Mouse (Mus musculus): Measurements from ENCODE around the gene Suox. TPM values are rescaled to one million over a fixed set of nuclear protein-coding genes. Genes with fewer than 3 reads are reported as not detected.

The Suox gene
- polyA plus RNA-seq, 1 experiment from 2014 or later, result 18.9 TPM

GRCm38 (mm10) chr10:128697072-128697725 is 23.3 kb upstream of the Suox start:
- no peak for ATAC-seq (ENCODE audit: insufficient number of reproducible peaks, insufficient read depth, low FRiP score, low TSS enrichment, low read depth)
- peak overlapping the region; percentile 88; the same call in 1 of the 2 replicates for H3K27ac ChIP-seq
- peak overlapping the region; percentile 97; the same call in 1 of the 2 replicates for H3K4me3 ChIP-seq
- no peaks in the 10 kb centered on the region for H3K27me3 ChIP-seq
- H3K4me2 ChIP-seq, result peak overlapping the region; percentile 62
- H3K9me3 ChIP-seq, result no peaks in the 10 kb centered on the region
- 74% methylated on average over 6 of the region's 6 CpGs for WGBS
- peaks cover 15% of the 10 kb centered on the region for H3K4me1 ChIP-seq
- no peak overlapping the region for H3K9ac ChIP-seq
- H3K36me3 ChIP-seq, result peaks cover 40% of the 10 kb centered on the region

DNA sequence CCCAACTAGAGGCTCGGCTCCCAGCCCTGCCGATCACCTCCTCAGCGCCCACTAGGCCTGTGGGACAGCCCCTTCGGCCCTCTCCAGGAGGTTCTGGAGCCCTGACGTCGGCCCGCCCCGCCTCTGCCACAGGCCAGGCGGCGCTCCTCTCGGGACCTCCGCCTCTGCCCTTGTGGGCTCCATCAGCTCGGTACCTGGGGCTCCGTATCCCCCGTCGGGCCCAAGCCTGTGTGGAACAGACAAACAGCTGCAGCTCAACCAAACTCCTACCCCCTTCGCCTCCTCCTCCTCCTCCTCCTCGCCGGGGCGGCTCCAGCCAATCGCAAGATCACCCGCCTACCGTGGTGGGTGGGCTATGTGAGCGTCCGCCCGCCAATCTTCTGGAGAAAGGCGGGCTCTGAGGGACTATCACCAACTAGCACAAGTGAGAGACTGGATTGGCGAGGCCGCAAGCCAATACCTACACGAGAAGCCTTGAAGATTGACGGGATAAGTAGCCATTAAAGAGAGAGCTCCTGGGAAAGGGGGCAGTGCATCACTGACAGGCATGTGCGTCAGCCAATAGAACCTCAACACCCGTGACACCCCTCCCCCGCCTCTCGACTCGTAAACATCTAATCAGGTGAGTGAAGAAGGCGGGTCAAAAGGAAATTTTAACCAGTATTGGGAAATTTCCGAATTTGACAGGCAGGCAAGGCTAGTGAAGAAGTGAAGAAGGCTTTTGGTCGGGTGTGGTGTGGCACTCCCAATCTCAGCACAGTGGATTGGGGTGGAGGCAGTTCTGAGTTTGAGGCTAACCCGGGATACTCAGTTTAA is 22.3 kb upstream of the Suox start, which contains the start of gene Rab5b:
Gene Rab5b, minus strand, starts transcription at position 273 of the 816 bp plus-strand sequence.
- under 1% methylated on average over 40 of the region's 40 CpGs for WGBS
- ATAC-seq (ENCODE audit: insufficient number of reproducible peaks, insufficient read depth, low FRiP score, low TSS enrichment, low read depth), result peak; percentile 99
- H3K27ac ChIP-seq, result peak within 1 kb of the TSS; percentile 99
- no peaks in the 10 kb centered on the region for H3K9me3 ChIP-seq
- H3K4me3 ChIP-seq, result peak within 1 kb of the TSS; percentile 97
- H3K4me1 ChIP-seq, result peaks cover 12% of the 10 kb centered on the region
- peak within 1 kb of the TSS; percentile 96 for H3K9ac ChIP-seq
- peaks cover 30% of the 10 kb centered on the region for H3K36me3 ChIP-seq
- H3K27me3 ChIP-seq, result no peaks in the 10 kb centered on the region
- H3K4me2 ChIP-seq, result peak within 1 kb of the TSS; percentile 70

- Histone ChIP-seq H3K4me1 (peaks cover 12% of the 10 kb centered on the region), H3K36me3 (peaks cover 24% of the 10 kb centered on the region), H3K27ac (peak overlapping the region; percentile 99), H3K4me3 (peak overlapping the region; percentile 97), H3K27me3 (no peaks in the 10 kb centered on the region), H3K9ac (peak overlapping the region; percentile 96), H3K4me2 (peak overlapping the region; percentile 70), H3K9me3 (no peaks in the 10 kb centered on the region)
- no peak for ATAC-seq (ENCODE audit: insufficient number of reproducible peaks, insufficient read depth, low FRiP score, low TSS enrichment, low read depth)
- WGBS, result 2% methylated on average over 22 of the region's 22 CpGs
These were observed 21.6 kb upstream of the Suox start for GRCm38 (mm10) chr10:128695411-128695991.

GRCm38 (mm10) chr10:128674469-128675008 is 666 bp upstream of the Suox start:
- 4% methylated on average over 9 of the region's 9 CpGs for WGBS
- no peaks in the 10 kb centered on the region for H3K27me3 ChIP-seq
- peak overlapping the region; percentile 65 for H3K4me3 ChIP-seq
- peaks cover 22% of the 10 kb centered on the region for H3K36me3 ChIP-seq
- peak overlapping the region; percentile 77 for H3K9ac ChIP-seq
- H3K9me3 ChIP-seq, result no peaks in the 10 kb centered on the region
- H3K27ac ChIP-seq, result peak overlapping the region; percentile 34; the same call in 1 of the 2 replicates
- peak overlapping the region; percentile 92 for H3K4me2 ChIP-seq
- no peak for ATAC-seq (ENCODE audit: insufficient number of reproducible peaks, insufficient read depth, low FRiP score, low TSS enrichment, low read depth)
- H3K4me1 ChIP-seq, result peaks cover 13% of the 10 kb centered on the region

DNA sequence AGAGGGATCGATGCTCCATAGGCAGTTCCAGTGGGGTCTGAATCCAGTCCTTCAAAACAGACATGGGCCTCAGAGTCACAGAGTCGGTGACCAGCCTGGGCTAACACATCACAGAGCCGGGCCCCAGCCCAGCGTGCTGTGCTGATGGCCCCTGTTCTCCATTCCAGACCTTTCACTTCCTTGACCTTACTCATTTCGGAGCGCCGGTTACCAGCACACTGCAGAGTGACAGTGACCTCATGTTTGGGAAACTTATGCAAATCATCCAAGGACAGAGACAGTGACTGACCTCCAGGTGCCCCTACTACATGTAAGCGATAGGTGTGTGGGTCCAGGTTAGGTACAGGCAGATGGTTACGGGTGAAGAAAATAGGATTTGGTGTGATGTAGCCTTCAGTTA is 2.7 kb downstream of the Suox start:
- Histone ChIP-seq H3K9ac (0 out of 2 replicates have a peak overlapping the region, but pooled peaks have one; percentile 32), H3K4me3 (no peak overlapping the region), H3K36me3 (peaks cover 10% of the 10 kb centered on the region), H3K4me2 (no peak overlapping the region), H3K9me3 (no peaks in the 10 kb centered on the region), H3K4me1 (peaks cover 25% of the 10 kb centered on the region), H3K27ac (no peak overlapping the region), H3K27me3 (no peaks in the 10 kb centered on the region)
- no peak for ATAC-seq (ENCODE audit: insufficient number of reproducible peaks, insufficient read depth, low FRiP score, low TSS enrichment, low read depth)
- 93% methylated on average over 9 of the region's 9 CpGs for WGBS

DNA sequence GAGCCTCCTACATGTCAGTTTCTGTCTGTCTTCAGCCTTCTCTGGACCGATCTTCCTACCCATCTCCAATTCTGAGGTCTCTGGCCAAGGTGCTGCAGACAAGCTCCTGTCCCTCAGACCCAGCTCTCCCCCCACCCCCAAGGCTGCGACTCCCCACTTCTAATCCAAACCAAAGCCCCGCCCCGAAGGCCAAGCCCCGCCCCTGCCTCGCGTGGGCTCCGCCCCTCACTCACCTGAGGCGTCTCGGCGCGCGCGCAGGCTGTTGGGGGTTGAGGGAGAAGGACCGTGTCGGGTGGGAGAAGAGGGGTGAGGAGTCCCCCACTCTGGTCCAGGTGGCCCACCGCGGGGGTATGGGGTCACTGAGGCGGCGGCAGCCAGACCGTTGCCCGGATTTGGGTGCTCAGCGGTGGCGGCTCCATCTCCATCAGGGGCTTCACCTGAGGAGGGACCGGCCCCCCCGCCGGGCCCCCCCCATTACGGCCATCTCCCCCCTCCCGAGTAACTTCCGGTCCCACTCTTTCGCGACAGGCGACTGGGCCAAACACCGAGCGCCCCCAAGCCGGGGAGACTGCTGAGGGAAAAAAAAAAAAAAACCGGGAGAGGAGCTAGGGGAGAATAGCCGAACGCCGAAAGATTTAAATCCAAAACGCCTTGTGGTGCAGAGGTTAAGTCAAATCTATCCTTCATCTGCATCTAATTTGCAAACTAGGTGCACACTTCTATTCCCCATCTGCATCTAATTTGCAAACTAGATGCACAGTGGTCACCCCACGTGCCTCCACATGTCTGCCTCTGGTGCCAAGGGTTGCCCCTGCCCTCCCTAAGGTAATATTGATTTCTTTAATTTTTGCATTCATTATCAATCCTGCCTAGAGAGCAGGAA is 4.8 kb downstream of the Suox start:
- Histone ChIP-seq H3K4me2 (peak overlapping the region; percentile 68), H3K27me3 (no peaks in the 10 kb centered on the region), H3K9me3 (no peaks in the 10 kb centered on the region), H3K4me3 (peak overlapping the region; percentile 78), H3K36me3 (peaks cover 9% of the 10 kb centered on the region), H3K9ac (peak overlapping the region; percentile 83), H3K4me1 (peaks cover 25% of the 10 kb centered on the region), H3K27ac (peak overlapping the region; percentile 96)
- WGBS, result under 1% methylated on average over 42 of the region's 42 CpGs
- peak; percentile 72; the same call in 1 of the 2 replicates for ATAC-seq (ENCODE audit: insufficient number of reproducible peaks, insufficient read depth, low FRiP score, low TSS enrichment, low read depth)

GRCm38 (mm10) chr10:128665806-128666205 is 8.1 kb downstream of the Suox start:
- Histone ChIP-seq H3K27ac (no peak overlapping the region), H3K36me3 (no peaks in the 10 kb centered on the region; the same call in 1 of the 2 replicates), H3K4me3 (no peak overlapping the region), H3K4me2 (no peak overlapping the region), H3K9ac (no peak overlapping the region), H3K27me3 (no peaks in the 10 kb centered on the region), H3K4me1 (0 out of 2 replicates have a peak, but pooled peaks cover 15% of the 10 kb centered on the region), H3K9me3 (no peaks in the 10 kb centered on the region)
- no peak for ATAC-seq (ENCODE audit: insufficient number of reproducible peaks, insufficient read depth, low FRiP score, low TSS enrichment, low read depth)
- WGBS, result 95% methylated on average over 2 of the region's 2 CpGs

DNA sequence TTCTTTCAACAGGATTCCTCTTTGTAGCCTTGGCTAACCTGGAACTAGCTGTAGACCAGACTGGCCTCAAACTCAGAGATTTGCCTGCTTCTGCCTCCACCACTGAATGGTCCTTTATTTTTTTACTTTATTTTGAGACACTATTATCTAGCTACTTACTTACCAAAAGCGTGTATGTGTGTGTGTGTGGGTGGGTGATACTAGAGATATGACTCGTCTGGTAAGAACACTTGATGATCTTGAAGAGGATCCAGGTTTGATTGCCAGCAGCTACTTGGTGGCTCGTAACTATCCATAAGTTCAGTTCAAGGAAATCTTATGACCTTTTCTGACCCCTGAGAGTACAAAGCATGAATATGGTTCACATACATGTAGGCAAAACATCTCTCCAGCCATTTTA is 8.6 kb downstream of the Suox start:
- H3K36me3 ChIP-seq, result no peaks in the 10 kb centered on the region
- no peak overlapping the region for H3K9ac ChIP-seq
- H3K4me2 ChIP-seq, result no peak overlapping the region
- no peak for ATAC-seq (ENCODE audit: insufficient number of reproducible peaks, insufficient read depth, low FRiP score, low TSS enrichment, low read depth)
- no peaks in the 10 kb centered on the region for H3K27me3 ChIP-seq
- H3K9me3 ChIP-seq, result no peaks in the 10 kb centered on the region
- H3K4me1 ChIP-seq, result 0 out of 2 replicates have a peak, but pooled peaks cover 15% of the 10 kb centered on the region
- no peak overlapping the region for H3K27ac ChIP-seq
- WGBS, result 86% methylated on average over 3 of the region's 3 CpGs
- H3K4me3 ChIP-seq, result no peak overlapping the region

DNA sequence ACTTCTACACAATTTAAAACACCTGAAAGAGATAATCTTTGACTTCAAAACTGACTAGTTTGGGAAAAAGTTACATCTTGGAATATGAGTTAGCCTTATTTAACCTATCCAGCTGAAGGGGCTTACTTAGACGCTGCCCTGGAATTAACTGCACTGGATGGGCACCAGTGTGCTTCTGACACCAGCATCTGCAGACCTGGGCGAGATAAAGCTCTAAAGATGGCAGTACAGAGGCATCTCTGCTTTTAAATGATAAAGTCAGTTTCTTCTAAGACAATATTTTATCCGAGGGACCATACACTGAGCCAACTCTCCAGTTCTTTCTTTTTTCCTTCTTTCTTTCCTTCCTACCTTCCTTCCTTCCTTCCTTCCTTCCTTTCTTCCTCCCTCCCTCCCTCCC is 9.1 kb downstream of the Suox start:
- Histone ChIP-seq H3K27me3 (no peaks in the 10 kb centered on the region), H3K4me3 (no peak overlapping the region), H3K27ac (no peak overlapping the region), H3K36me3 (no peaks in the 10 kb centered on the region), H3K4me1 (0 out of 2 replicates have a peak, but pooled peaks cover 15% of the 10 kb centered on the region), H3K9ac (no peak overlapping the region), H3K9me3 (no peaks in the 10 kb centered on the region), H3K4me2 (no peak overlapping the region)
- ATAC-seq (ENCODE audit: insufficient number of reproducible peaks, insufficient read depth, low FRiP score, low TSS enrichment, low read depth), result no peak
- WGBS, result 63% methylated on average over 3 of the region's 3 CpGs

DNA sequence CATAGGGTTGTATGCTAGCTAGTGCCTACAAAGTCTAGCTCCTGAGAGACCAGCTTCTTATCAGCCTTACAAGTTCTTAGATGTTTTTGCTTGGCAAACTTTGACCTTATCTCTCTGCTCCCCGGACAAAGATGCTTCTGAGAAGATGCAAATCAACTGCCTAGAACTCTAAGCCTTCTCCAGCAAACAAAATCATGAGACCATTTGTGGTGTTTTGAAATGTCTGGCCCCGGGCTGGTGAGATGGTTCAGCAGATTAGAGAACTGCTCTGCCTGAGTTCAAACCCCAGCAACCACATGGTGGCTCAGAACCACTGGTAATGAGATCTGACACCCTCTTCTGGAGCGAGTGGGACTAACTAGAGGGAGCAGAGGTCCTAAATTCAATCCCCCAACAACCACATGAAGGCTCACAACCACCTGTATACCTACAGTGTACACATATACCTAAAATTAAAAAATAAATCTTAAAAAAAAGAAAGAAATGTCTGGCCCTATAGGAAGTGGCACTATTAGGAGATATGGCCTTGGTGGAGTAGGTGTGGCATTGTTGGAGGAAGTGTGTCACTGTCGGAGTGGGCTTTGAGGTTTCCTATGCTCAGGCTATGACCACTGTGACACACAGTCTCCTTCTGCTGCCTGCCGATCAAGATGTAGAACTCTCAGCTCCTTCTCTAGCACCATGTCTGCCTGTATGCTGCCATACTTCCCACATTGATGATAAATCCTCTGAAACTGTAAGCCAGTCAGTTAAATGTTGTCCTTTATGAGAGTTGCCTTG is 10.2 kb downstream of the Suox start:
- 0 out of 2 replicates have a peak, but pooled peaks cover 9% of the 10 kb centered on the region for H3K4me1 ChIP-seq
- ATAC-seq (ENCODE audit: insufficient number of reproducible peaks, insufficient read depth, low FRiP score, low TSS enrichment, low read depth), result no peak

More for the DNA sequence above, 10.2 kb downstream of the Suox start:
- H3K27me3 ChIP-seq, result no peaks in the 10 kb centered on the region
- no peaks in the 10 kb centered on the region for H3K36me3 ChIP-seq
- H3K9ac ChIP-seq, result no peak overlapping the region
- WGBS, result 62% methylated on average over 5 of the region's 5 CpGs
- no peak overlapping the region for H3K4me2 ChIP-seq
- H3K4me3 ChIP-seq, result no peak overlapping the region
- H3K9me3 ChIP-seq, result no peaks in the 10 kb centered on the region
- no peak overlapping the region for H3K27ac ChIP-seq
